Mouse (Mus musculus): ENCODE data around the gene 2610528A11Rik.

Gene 2610528A11Rik

GRCm38 (mm10) chr14:37083755-37084154 lies 30.1 kb downstream of the 2610528A11Rik start:
- no peak for DNase-seq

- DNase-seq: no peak
These were observed 33.1 kb downstream of the 2610528A11Rik start for GRCm38 (mm10) chr14:37080724-37081123.

- peak; percentile 67 to 79 for DNase-seq
These were observed 45.3 kb downstream of the 2610528A11Rik start for GRCm38 (mm10) chr14:37068516-37068915.

GRCm38 (mm10) chr14:37067629-37068028 lies 46.2 kb downstream of the 2610528A11Rik start, which contains the start of gene Lrit2:
Lrit2 (plus strand) TSS chr14:37067929.
- no peak for DNase-seq

- DNase-seq: no peak
These were observed 47.2 kb downstream of the 2610528A11Rik start for GRCm38 (mm10) chr14:37066636-37067035.

GRCm38 (mm10) chr14:37064849-37065248 lies 49.0 kb downstream of the 2610528A11Rik start:
- no peak for DNase-seq

All from kidney, postnatal 25 days (tissue).